Mouse (Mus musculus) heart, postnatal 0 days (tissue): ENCODE data around the gene Dnajc8. TPM values are rescaled to one million over a fixed set of nuclear protein-coding genes. Genes with fewer than 3 reads are reported as not detected.
A peak's percentile ranks its signal among the peaks of the same experiment; 100 is the strongest.
"Not testable (repeated sequence)": the region's sequence is repeated elsewhere in the genome, so short reads cannot be mapped to it uniquely, and the experiment has no call there.

Experiments used
- ATAC-seq: fragments of 200-750 bp; cut with Nextera tagmentation; 2 replicates; pipeline ENCODE4 v1.8.0; 2017; ENCODE audit warnings: low read depth, moderate number of reproducible peaks, moderate library complexity; ENCODE audit not compliant: insufficient read depth
- DNase-seq: peaks from one replicate; pipeline ENCODE4 v3.0.0-alpha.2; 2016; ENCODE audit warnings: low spot score
- H3K27ac ChIP-seq: fragments of 300-500 bp; sonication (generic); 2 replicates; pipeline ENCODE4 v1.5.1; 2014; ENCODE audit warnings: low read depth, mild to moderate bottlenecking
- H3K27me3 ChIP-seq: fragments of 300-500 bp; sonication (generic); 2 replicates; pipeline ENCODE4 v1.6.1; 2014; ENCODE audit warnings: low read length, mixed read lengths; ENCODE audit not compliant: control insufficient read depth, insufficient read depth
- H3K36me3 ChIP-seq: fragments of 300-500 bp; sonication (generic); replicated peaks from 2 replicates; pipeline ENCODE4 v1.6.1; 2014; ENCODE audit warnings: low read length, mixed read lengths; ENCODE audit not compliant: control insufficient read depth, insufficient read depth
- H3K4me1 ChIP-seq: fragments of 300-500 bp; sonication (generic); 2 replicates; pipeline ENCODE4 v1.6.1; 2014; ENCODE audit warnings: antibody characterized with exemption; ENCODE audit not compliant: control insufficient read depth, insufficient read depth
- H3K4me2 ChIP-seq: fragments of 300-500 bp; sonication (generic); 2 replicates; pipeline ENCODE4 v1.6.1; 2014; ENCODE audit warnings: low read depth, mild to moderate bottlenecking, low read length, moderate library complexity
- H3K4me3 ChIP-seq: fragments of 300-500 bp; sonication (generic); 2 replicates; pipeline ENCODE4 v1.5.1; 2014; ENCODE audit warnings: low read depth, low read length
- H3K9ac ChIP-seq: fragments of 300-500 bp; sonication (generic); replicated peaks from 2 replicates; pipeline ENCODE4 v1.6.1; 2014; ENCODE audit warnings: low read depth, low read length, mixed read lengths
- H3K9me3 ChIP-seq: fragments of 300-500 bp; sonication (generic); replicated peaks from 2 replicates; pipeline ENCODE4 v1.6.1; 2016; ENCODE audit warnings: low read length; ENCODE audit not compliant: control insufficient read depth
- CTCF ChIP-seq: IDR thresholded peaks from 2 replicates; pipeline ENCODE4 v1.5.1; 2016; ENCODE audit warnings: antibody characterized with exemption, control low read depth, low read depth
- EP300 ChIP-seq: IDR thresholded peaks from 2 replicates; pipeline ENCODE4 v1.6.1; 2016; ENCODE audit warnings: antibody characterized with exemption, low read depth
- WGBS: fragments of 180-500 bp; shearing (Covaris S2); extraction: QIAGEN DNeasy Blood & Tissue Kit; methylation state at CpG from one replicate; pipeline ENCODE4 v1.1.7; 2014; 5-methylcytosine and 5-hydroxymethylcytosine counted together
- polyA plus RNA-seq: library from polyadenylated mRNA; unstranded; fragments of >200 nt; fragmentation: Nextera tagmentation; extraction: Ambion mirVana; gene quantifications from 2 replicates; pipeline ENCODE4 v1.2.1, GENCODE M21; 2015
- total RNA-seq: library from RNA; depleted of rRNA; stranded (reverse); fragments of >200 nt; gene quantifications from 2 replicates; pipeline ENCODE4 v1.2.3, GENCODE M21; 2014; ENCODE audit warnings: low replicate concordance

Gene Dnajc8
- total and polyA plus RNA-seq, 2 experiments from 2014 or later: 94.1 to 104 TPM

GRCm38 (mm10) chr4:132541413-132541812 lies 6.1 kb downstream of the Dnajc8 start:
- Histone ChIP-seq H3K4me3 (no peak overlapping the region), H3K9ac (no peak overlapping the region)
- no peak for ATAC-seq

GRCm38 (mm10) chr4:132542724-132543123 lies 7.4 kb downstream of the Dnajc8 start:
- Histone ChIP-seq H3K4me2 (no peak overlapping the region), H3K9me3 (no peaks in the 10 kb centered on the region), H3K27ac (no peak overlapping the region), H3K4me1 (no peaks in the 10 kb centered on the region), H3K27me3 (no peaks in the 10 kb centered on the region), H3K9ac (no peak overlapping the region), H3K36me3 (peaks cover 77% of the 10 kb centered on the region), H3K4me3 (no peak overlapping the region)
- no peak for TF ChIP-seq EP300
- no peak for TF ChIP-seq CTCF
- ATAC-seq (no peak), DNase-seq (no peak)
- 29% methylated on average over 1 of the region's 1 CpGs for WGBS

More at GRCm38 (mm10) chr4:132541413-132541812, 6.1 kb downstream of the Dnajc8 start:
- Histone ChIP-seq H3K36me3 (peaks cover 66% of the 10 kb centered on the region), H3K4me1 (peaks cover 9% of the 10 kb centered on the region), H3K27ac (no peak overlapping the region), H3K27me3 (no peaks in the 10 kb centered on the region), H3K9me3 (no peaks in the 10 kb centered on the region), H3K4me2 (no peak overlapping the region)
- TF ChIP-seq CTCF (no peak), EP300 (no peak)
- 81% methylated on average over 4 of the region's 4 CpGs for WGBS
- DNase-seq: no peak

GRCm38 (mm10) chr4:132545851-132546250 lies 10.5 kb downstream of the Dnajc8 start:
- H3K4me1 ChIP-seq: no peaks in the 10 kb centered on the region
- peaks cover 83% of the 10 kb centered on the region for H3K36me3 ChIP-seq
- H3K9me3 ChIP-seq: no peaks in the 10 kb centered on the region
- H3K4me3 ChIP-seq: no peak overlapping the region
- H3K4me2 ChIP-seq: no peak overlapping the region
- peak; percentile 73 for DNase-seq
- no peak overlapping the region for H3K9ac ChIP-seq
- ATAC-seq: peak; percentile 73; the same call in 1 of the 2 replicates
- no peaks in the 10 kb centered on the region for H3K27me3 ChIP-seq
- no peak for TF ChIP-seq EP300
- TF ChIP-seq CTCF: peak; percentile 78
- H3K27ac ChIP-seq: no peak overlapping the region
- WGBS: 24% methylated on average over 8 of the region's 8 CpGs

GRCm38 (mm10) chr4:132554221-132554620 lies 18.9 kb downstream of the Dnajc8 start:
- TF ChIP-seq CTCF: no peak
- TF ChIP-seq EP300: no peak
- Histone ChIP-seq H3K27ac (0 out of 2 replicates have a peak overlapping the region, but pooled peaks have one; percentile 40), H3K4me3 (no peak overlapping the region), H3K36me3 (peaks cover 44% of the 10 kb centered on the region), H3K4me2 (0 out of 2 replicates have a peak overlapping the region, but pooled peaks have one; percentile 10), H3K9ac (no peak overlapping the region), H3K27me3 (no peaks in the 10 kb centered on the region), H3K4me1 (peaks cover 12% of the 10 kb centered on the region; the same call in 1 of the 2 replicates), H3K9me3 (no peaks in the 10 kb centered on the region)
- DNase-seq: no peak
- WGBS: 51% methylated on average over 5 of the region's 5 CpGs
- ATAC-seq: no peak

GRCm38 (mm10) chr4:132554653-132555052 lies 19.3 kb downstream of the Dnajc8 start:
- Histone ChIP-seq H3K4me1 (peaks cover 12% of the 10 kb centered on the region; the same call in 1 of the 2 replicates), H3K27me3 (no peaks in the 10 kb centered on the region), H3K4me2 (0 out of 2 replicates have a peak overlapping the region, but pooled peaks have one; percentile 10), H3K27ac (peak overlapping the region; percentile 40), H3K9ac (no peak overlapping the region), H3K36me3 (peaks cover 40% of the 10 kb centered on the region), H3K4me3 (no peak overlapping the region), H3K9me3 (no peaks in the 10 kb centered on the region)
- TF ChIP-seq EP300: no peak
- TF ChIP-seq CTCF: no peak
- 25% methylated on average over 8 of the region's 8 CpGs for WGBS
- no peak for DNase-seq
- ATAC-seq: no peak

- H3K9me3 ChIP-seq, ATAC-seq, H3K4me2 ChIP-seq, DNase-seq, H3K9ac ChIP-seq, H3K4me3 ChIP-seq, H3K27me3 ChIP-seq: not testable (repeated sequence)
- Histone ChIP-seq H3K27ac (peak overlapping the region; percentile 40; the same call in 1 of the 2 replicates), H3K36me3 (peaks cover 32% of the 10 kb centered on the region), H3K4me1 (peaks cover 12% of the 10 kb centered on the region; the same call in 1 of the 2 replicates)
- 93% methylated on average over 7 of the region's 7 CpGs for WGBS
Observed at GRCm38 (mm10) chr4:132555550-132555949, 20.2 kb downstream of the Dnajc8 start.
